In genomic region chr10:119065133-119065817, GRCm38 (mm10) we compare ENCODE assay signal across 8 mouse cellular contexts.
A peak's percentile ranks its signal among the peaks of the same experiment; 100 is the strongest.
DNase-seq lines count a peak whose midpoint lies in the region; ATAC-seq and TF ChIP-seq lines count a peak whose summit lies in the region.

No protein-coding gene starts in this region.

- H3K9me3 ChIP-seq in neural tube, embryonic 11.5 days (ENCODE audit: control insufficient read depth, low read length) = no peaks in the 10 kb centered on the region
- no peaks in the 10 kb centered on the region for H3K9me3 ChIP-seq in intestine, embryonic 15.5 days

- peak; percentile 71 for ATAC-seq in neural tube, embryonic 11.5 days (ENCODE audit: insufficient read depth, low FRiP score, low TSS enrichment)
- peak; percentile 93 for ATAC-seq in intestine, embryonic 15.5 days

- no peaks in the 10 kb centered on the region for H3K4me1 ChIP-seq in neural tube, embryonic 11.5 days (ENCODE audit: control insufficient read depth, insufficient read depth, low read length)
- H3K4me1 ChIP-seq in intestine, embryonic 15.5 days (replicated peaks) = 0 out of 2 replicates have a peak, but pooled peaks cover 2% of the 10 kb centered on the region
- H3K4me1 ChIP-seq in liver, adult 2 months (ENCODE audit: control insufficient read depth, insufficient read depth, low read length) = peaks cover 5% of the 10 kb centered on the region; the same call in 1 of the 2 replicates

- no peaks in the 10 kb centered on the region for H3K79me2 ChIP-seq in liver, adult 2 months (ENCODE audit: control insufficient read depth, insufficient read depth, low read length)

- no peaks in the 10 kb centered on the region for H3K36me3 ChIP-seq in neural tube, embryonic 11.5 days (ENCODE audit: control insufficient read depth, insufficient read depth, low read length)
- no peaks in the 10 kb centered on the region for H3K36me3 ChIP-seq in intestine, embryonic 15.5 days
- H3K36me3 ChIP-seq in liver, adult 2 months (ENCODE audit: control insufficient read depth, insufficient read depth, low read length) = no peaks in the 10 kb centered on the region

- no peak for TF ChIP-seq POLR2A in liver, adult 2 months (IDR thresholded peaks at IDR 0.05; ENCODE audit: extremely low read depth, insufficient read depth, low read length)

- DNase-seq in neural tube, embryonic 11.5 days (ENCODE audit: low spot score) = peak; percentile 52
- no peak for DNase-seq in neural tube, embryonic 10.5 days (ENCODE audit: extremely low spot score, low spot score)
- peak; percentile 56 for DNase-seq in embryo, embryonic 10.5 days (ENCODE audit: low spot score)
- DNase-seq in heart, adult 18-20 months = peak; percentile 79 to 90
- peak; percentile 98 for DNase-seq in liver, adult 2 months (ENCODE audit: extremely low read depth, low read depth, low spot score)
- peak; percentile 31 for DNase-seq in naive thymus-derived CD4-positive, alpha-beta T cell, adult 2 months (ENCODE audit: low read depth)
- peak; percentile 46 for DNase-seq in thymus, postnatal 4 days

- H3K27me3 ChIP-seq in neural tube, embryonic 11.5 days (ENCODE audit: control insufficient read depth, insufficient read depth, low read length) = no peaks in the 10 kb centered on the region
- no peaks in the 10 kb centered on the region for H3K27me3 ChIP-seq in intestine, embryonic 15.5 days (replicated peaks)
- H3K27me3 ChIP-seq in liver, adult 2 months (ENCODE audit: control insufficient read depth, insufficient read depth, low read length) = no peaks in the 10 kb centered on the region

- no peak overlapping the region for H3K4me3 ChIP-seq in neural tube, embryonic 11.5 days (ENCODE audit: low read depth, low read length)
- no peak overlapping the region for H3K4me3 ChIP-seq in intestine, embryonic 15.5 days (replicated peaks)
- H3K4me3 ChIP-seq in liver, adult 2 months (ENCODE audit: insufficient read depth, low read depth, low read length) = no peak overlapping the region

- no peak overlapping the region for H3K27ac ChIP-seq in neural tube, embryonic 11.5 days (ENCODE audit: low read depth, low read length)
- no peak overlapping the region for H3K27ac ChIP-seq in intestine, embryonic 15.5 days
- 0 out of 2 replicates have a peak overlapping the region, but pooled peaks have one; percentile 3 for H3K27ac ChIP-seq in liver, adult 2 months (replicated peaks; ENCODE audit: insufficient read depth, low read depth, low read length)

- H3K9ac ChIP-seq in neural tube, embryonic 11.5 days (ENCODE audit: low read length) = no peak overlapping the region
- H3K9ac ChIP-seq in intestine, embryonic 15.5 days = no peak overlapping the region
- H3K9ac ChIP-seq in liver, adult 2 months (ENCODE audit: low read depth, low read length) = no peak overlapping the region

- no peak for TF ChIP-seq CTCF in liver, adult 2 months (IDR thresholded peaks at IDR 0.05; ENCODE audit: low read depth, low read length)

- H3K4me2 ChIP-seq in neural tube, embryonic 11.5 days (ENCODE audit: low read depth) = no peak overlapping the region
- 0 out of 2 replicates have a peak overlapping the region, but pooled peaks have one; percentile 17 for H3K4me2 ChIP-seq in intestine, embryonic 15.5 days (replicated peaks)

- 57% methylated on average over 23 of the region's 23 CpGs for WGBS in neural tube, embryonic 11.5 days
- WGBS in intestine, embryonic 15.5 days = 44% methylated on average over 23 of the region's 23 CpGs
- WGBS in liver, adult 2 months = 28% methylated on average over 23 of the region's 23 CpGs
